Mouse (Mus musculus) CD4-positive, CD25-positive, alpha-beta regulatory T cell, adult 4 months (primary cell): ENCODE data around the gene Pfpl. TPM values are rescaled to one million over a fixed set of nuclear protein-coding genes. Genes with fewer than 3 reads are reported as not detected.

Experiments
- ATAC-seq: one replicate; pipeline ENCODE4 v1.8.0; 2017
- polyA plus RNA-seq, 2 experiments: library from polyadenylated mRNA; unstranded; fragments of 100-300 nt; shearing (Covaris generic); gene quantifications; one replicate each; pipeline ENCODE4 v1.2.1; 2017

The Pfpl gene
- not detected for polyA plus RNA-seq

- no peak for ATAC-seq
These were observed at the start of gene Pfpl for GRCm38 (mm10) chr19:12427605-12428004. Pfpl (plus strand) TSS chr19:12427905.

- no peak for ATAC-seq
These were observed 40.7 kb upstream of the Pfpl start, which contains the start of gene Olfr1440 for GRCm38 (mm10) chr19:12386979-12387378. Olfr1440 (plus strand) TSS chr19:12387279.

GRCm38 (mm10) chr19:12413737-12414136 lies 14.0 kb upstream of the Pfpl start:
- no peak for ATAC-seq

GRCm38 (mm10) chr19:12417361-12417760 lies 10.3 kb upstream of the Pfpl start, which contains the start of gene Olfr1441:
Olfr1441 (plus strand) TSS chr19:12417433.
- no peak for ATAC-seq

GRCm38 (mm10) chr19:12418312-12418711 lies 9.4 kb upstream of the Pfpl start:
- no peak for ATAC-seq

GRCm38 (mm10) chr19:12420555-12420954 lies 7.2 kb upstream of the Pfpl start:
- no peak for ATAC-seq

- no peak for ATAC-seq
These were observed 6.0 kb upstream of the Pfpl start for GRCm38 (mm10) chr19:12421680-12422079.

GRCm38 (mm10) chr19:12427101-12427500 lies 604 bp upstream of the Pfpl start:
- ATAC-seq: no peak

- no peak for ATAC-seq
These were observed 5.3 kb downstream of the Pfpl start for GRCm38 (mm10) chr19:12433033-12433432.

- no peak for ATAC-seq
These were observed 7.3 kb downstream of the Pfpl start for GRCm38 (mm10) chr19:12435011-12435416.

- ATAC-seq: no peak
These were observed 8.2 kb downstream of the Pfpl start for GRCm38 (mm10) chr19:12435750-12436524.

- ATAC-seq: no peak
These were observed 11.9 kb downstream of the Pfpl start for GRCm38 (mm10) chr19:12439581-12439980.

- ATAC-seq: no peak
These were observed 12.5 kb downstream of the Pfpl start for GRCm38 (mm10) chr19:12440103-12440725.

- no peak for ATAC-seq
These were observed 14.9 kb downstream of the Pfpl start for GRCm38 (mm10) chr19:12442560-12442959.

GRCm38 (mm10) chr19:12445014-12445413 lies 17.3 kb downstream of the Pfpl start:
- no peak for ATAC-seq

GRCm38 (mm10) chr19:12457401-12458066 lies 29.8 kb downstream of the Pfpl start:
- no peak for ATAC-seq

- ATAC-seq: no peak
These were observed 31.8 kb downstream of the Pfpl start for GRCm38 (mm10) chr19:12459516-12459915.

- no peak for ATAC-seq
These were observed 32.9 kb downstream of the Pfpl start, which contains the start of gene Mpeg1 for GRCm38 (mm10) chr19:12460282-12461249. Mpeg1 (plus strand) TSS chr19:12460779.

GRCm38 (mm10) chr19:12462851-12463721 lies 35.4 kb downstream of the Pfpl start:
- ATAC-seq: no peak

- no peak for ATAC-seq
These were observed 36.0 kb downstream of the Pfpl start for GRCm38 (mm10) chr19:12463722-12464035.

- no peak for ATAC-seq
These were observed 36.4 kb downstream of the Pfpl start for GRCm38 (mm10) chr19:12464127-12464526.
